Mouse (Mus musculus) ES-Bruce4 (cell line): ENCODE measurements around the gene Hist1h2ai. TPM values are rescaled to one million over a fixed set of nuclear protein-coding genes. Genes with fewer than 3 reads are reported as not detected.
A peak's percentile ranks its signal among the peaks of the same experiment; 100 is the strongest.

Experiments
- H3K27ac ChIP-seq: 2 replicates; pipeline ENCODE4 v1.5.1; 2012; ENCODE audit warnings: low read length, inconsistent platforms; ENCODE audit not compliant: insufficient read depth
- H3K27me3 ChIP-seq: 2 replicates; pipeline ENCODE4 v1.6.1; 2012; ENCODE audit warnings: mild to moderate bottlenecking, low read length, inconsistent platforms; ENCODE audit not compliant: control insufficient read depth, poor library complexity, insufficient read depth, severe bottlenecking
- H3K36me3 ChIP-seq: 2 replicates; pipeline ENCODE4 v1.6.1; 2012; ENCODE audit warnings: inconsistent platforms, mild to moderate bottlenecking, low read length, moderate library complexity; ENCODE audit not compliant: control insufficient read depth, poor library complexity, insufficient read depth, severe bottlenecking
- H3K4me1 ChIP-seq: one replicate; pipeline ENCODE4 v1.8.1; 2011; ENCODE audit warnings: low read length; ENCODE audit not compliant: control insufficient read depth, insufficient read depth
- H3K4me3 ChIP-seq: 2 replicates; pipeline ENCODE4 v1.5.1; 2011; ENCODE audit warnings: low read depth, mild to moderate bottlenecking, low read length
- H3K9ac ChIP-seq: 2 replicates; pipeline ENCODE4 v1.6.1; 2012; ENCODE audit warnings: low read depth, mild to moderate bottlenecking, inconsistent platforms; ENCODE audit not compliant: poor library complexity, severe bottlenecking
- H3K9me3 ChIP-seq: replicated peaks from 2 replicates; pipeline ENCODE4 v1.6.1; 2012; ENCODE audit warnings: mild to moderate bottlenecking, low read length, inconsistent platforms; ENCODE audit not compliant: control insufficient read depth, poor library complexity, insufficient read depth, severe bottlenecking
- CTCF ChIP-seq: IDR thresholded peaks from one replicate; pipeline ENCODE4 v1.8.1; 2011; ENCODE audit warnings: low read depth, low read length
- EP300 ChIP-seq: IDR thresholded peaks from 2 replicates; pipeline ENCODE4 v1.6.1; 2011; ENCODE audit warnings: low read depth, low read length; ENCODE audit not compliant: insufficient read depth
- POLR2A ChIP-seq: IDR thresholded peaks from one replicate; pipeline ENCODE4 v1.8.1; 2011; ENCODE audit warnings: low read length; ENCODE audit not compliant: insufficient read depth
- polyA plus RNA-seq: library from polyadenylated mRNA; stranded (reverse); fragments of >200 nt; gene quantifications from 2 replicates; pipeline ENCODE4 v1.2.4, GENCODE M21; 2011; ENCODE audit warnings: low read depth; ENCODE audit not compliant: missing spikeins, insufficient read depth, insufficient read length

The Hist1h2ai gene
- polyA plus RNA-seq, 1 experiment = not detected

GRCm38 (mm10) chr13:21722993-21723836, 7.0 kb downstream of the Hist1h2ai start:
- Histone ChIP-seq H3K27me3 (no peaks in the 10 kb centered on the region), H3K36me3 (no peaks in the 10 kb centered on the region), H3K9me3 (no peaks in the 10 kb centered on the region), H3K4me1 (no peaks in the 10 kb centered on the region), H3K9ac (peak overlapping the region; percentile 96), H3K4me3 (no peak overlapping the region), H3K27ac (peak overlapping the region; percentile 98)
- peak; percentile 11 for TF ChIP-seq CTCF
- TF ChIP-seq POLR2A = no peak

- H3K9me3 ChIP-seq = no peaks in the 10 kb centered on the region
- H3K4me3 ChIP-seq = no peak overlapping the region
- TF ChIP-seq POLR2A (no peak), CTCF (no peak), EP300 (no peak)
- H3K27me3 ChIP-seq = no peaks in the 10 kb centered on the region
- peak overlapping the region; percentile 93 for H3K27ac ChIP-seq
- peaks cover 2% of the 10 kb centered on the region for H3K4me1 ChIP-seq
- H3K9ac ChIP-seq = no peak overlapping the region
- H3K36me3 ChIP-seq = no peaks in the 10 kb centered on the region
These were observed 11.8 kb downstream of the Hist1h2ai start for GRCm38 (mm10) chr13:21727948-21728572.

- H3K9ac ChIP-seq = peak overlapping the region; percentile 30; the same call in 1 of the 2 replicates
- H3K27me3 ChIP-seq = no peaks in the 10 kb centered on the region
- no peaks in the 10 kb centered on the region for H3K9me3 ChIP-seq
- TF ChIP-seq POLR2A (no peak), EP300 (peak; percentile 94)
- no peak overlapping the region for H3K4me3 ChIP-seq
- peak overlapping the region; percentile 86 for H3K27ac ChIP-seq
- no peaks in the 10 kb centered on the region for H3K36me3 ChIP-seq
- H3K4me1 ChIP-seq = peaks cover 2% of the 10 kb centered on the region
These were observed 13.3 kb downstream of the Hist1h2ai start for GRCm38 (mm10) chr13:21729544-21729943.

GRCm38 (mm10) chr13:21733466-21733865, 17.2 kb downstream of the Hist1h2ai start:
- Histone ChIP-seq H3K9me3 (no peaks in the 10 kb centered on the region), H3K4me3 (no peak overlapping the region), H3K4me1 (peaks cover 2% of the 10 kb centered on the region), H3K9ac (peak overlapping the region; percentile 50; the same call in 1 of the 2 replicates), H3K27ac (no peak overlapping the region; the same call in 1 of the 2 replicates), H3K36me3 (no peaks in the 10 kb centered on the region), H3K27me3 (no peaks in the 10 kb centered on the region)
- TF ChIP-seq POLR2A (no peak), EP300 (no peak), CTCF (peak; percentile 9)

GRCm38 (mm10) chr13:21734010-21734905, 18.0 kb downstream of the Hist1h2ai start:
- H3K4me1 ChIP-seq = peaks cover 2% of the 10 kb centered on the region
- TF ChIP-seq EP300 (no peak), CTCF (peak; percentile 61)
- peak overlapping the region; percentile 50 for H3K9ac ChIP-seq
- H3K9me3 ChIP-seq = no peaks in the 10 kb centered on the region
- no peaks in the 10 kb centered on the region for H3K27me3 ChIP-seq
- peak overlapping the region; percentile 87 for H3K27ac ChIP-seq
- peak overlapping the region; percentile 36 for H3K4me3 ChIP-seq
- no peaks in the 10 kb centered on the region for H3K36me3 ChIP-seq
